Mouse (Mus musculus) adrenal gland, postnatal 4 days (tissue): ENCODE results near the gene Smarce1. TPM values are rescaled to one million over a fixed set of nuclear protein-coding genes. Genes with fewer than 3 reads are reported as not detected.

Experiments used
- DNase-seq, 2 experiments: peaks; one replicate each; pipeline ENCODE4 v3.0.0; 2021 to 2022; ENCODE audit warnings: low spot score in 2 of 2, mixed read lengths in 2 of 2
- total RNA-seq, 2 experiments: library from RNA; stranded (reverse); gene quantifications; 2 replicates each; pipeline ENCODE4 v1.2.3; 2021

Gene Smarce1
- total RNA-seq, 2 experiments from 2014 or later, result 99.6 to 106 TPM

DNA sequence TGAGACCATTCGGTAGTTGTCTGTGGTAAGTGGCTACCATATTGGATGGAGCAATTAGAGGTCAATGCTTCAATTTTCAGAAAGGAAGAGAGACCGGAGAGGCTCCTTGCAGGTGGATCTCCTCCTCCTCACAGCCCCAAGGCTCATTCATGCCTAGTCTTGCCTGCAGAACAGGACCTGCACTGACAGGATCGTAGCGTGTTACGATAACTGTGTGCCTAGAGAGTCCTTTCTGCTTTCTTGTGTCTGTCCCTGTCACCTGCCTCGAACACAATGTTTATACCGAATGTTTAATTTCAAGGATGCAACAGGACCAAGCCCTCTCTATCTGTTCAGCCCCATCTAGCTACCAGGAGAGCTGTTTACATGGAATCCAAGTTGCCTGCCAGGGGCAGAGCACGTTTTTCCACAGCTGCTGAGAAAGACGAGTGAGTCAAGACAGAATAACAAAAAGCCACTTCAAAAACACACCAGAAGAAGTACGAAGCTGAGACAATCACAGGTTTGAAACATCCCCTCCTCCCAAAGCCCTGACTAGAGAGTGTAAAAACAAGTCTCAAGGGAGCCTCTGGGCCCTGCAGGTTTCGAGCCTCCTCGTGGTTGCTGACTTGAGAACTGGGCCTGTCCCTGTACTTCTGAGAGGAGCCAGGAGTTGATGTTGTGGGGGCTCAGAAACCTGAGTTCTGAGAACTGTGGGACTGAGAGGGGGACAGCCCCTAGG lies 60.1 kb downstream of the Smarce1 start:
- DNase-seq, result no peak

DNA sequence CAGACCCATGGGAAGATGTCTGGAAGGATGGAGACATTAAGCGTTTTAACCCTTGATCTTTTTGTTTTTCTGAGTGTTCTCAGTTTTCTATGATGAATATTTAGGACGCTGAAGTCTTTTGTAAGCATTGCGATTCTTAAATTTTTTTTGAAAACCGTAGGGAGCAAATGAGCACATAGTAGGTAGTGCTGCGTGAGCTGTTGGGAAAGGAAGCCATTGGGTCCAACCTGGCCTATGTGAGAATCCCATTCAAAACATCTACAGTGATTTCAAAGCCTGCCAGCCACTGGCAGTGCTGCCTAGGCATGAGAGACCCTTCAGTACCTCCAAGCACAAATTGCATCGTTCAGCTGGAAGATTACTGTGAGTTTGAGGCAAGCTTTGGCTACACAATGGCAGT lies 60.8 kb downstream of the Smarce1 start:
- no peak for DNase-seq

- DNase-seq, result no peak
These were observed 61.4 kb downstream of the Smarce1 start for GRCm38 (mm10) chr11:99169438-99169837.

DNA sequence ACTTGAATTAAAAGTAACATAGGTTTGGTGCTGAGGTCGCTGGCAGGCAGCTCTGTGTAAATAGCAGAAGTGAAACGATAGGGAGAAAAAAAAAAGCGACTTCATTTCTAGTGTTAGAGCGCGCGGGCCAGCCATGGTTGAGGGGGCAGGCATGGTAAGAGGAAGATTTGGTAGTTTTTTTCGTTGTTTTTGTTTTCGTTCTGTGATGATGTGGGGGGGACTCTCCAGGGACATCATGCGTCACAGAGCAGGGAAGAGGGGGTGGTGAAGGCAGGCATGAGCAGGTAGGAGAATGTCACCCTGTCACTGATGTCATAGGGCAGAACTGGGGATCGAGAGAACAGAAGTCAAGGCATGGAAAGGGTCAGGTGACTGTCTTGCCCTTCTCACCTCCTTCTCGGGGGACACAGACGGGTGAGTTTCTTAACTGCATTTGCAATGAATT lies 62.8 kb downstream of the Smarce1 start:
- no peak for DNase-seq

- no peak for DNase-seq
These were observed 63.2 kb downstream of the Smarce1 start for GRCm38 (mm10) chr11:99167576-99167975.

DNA sequence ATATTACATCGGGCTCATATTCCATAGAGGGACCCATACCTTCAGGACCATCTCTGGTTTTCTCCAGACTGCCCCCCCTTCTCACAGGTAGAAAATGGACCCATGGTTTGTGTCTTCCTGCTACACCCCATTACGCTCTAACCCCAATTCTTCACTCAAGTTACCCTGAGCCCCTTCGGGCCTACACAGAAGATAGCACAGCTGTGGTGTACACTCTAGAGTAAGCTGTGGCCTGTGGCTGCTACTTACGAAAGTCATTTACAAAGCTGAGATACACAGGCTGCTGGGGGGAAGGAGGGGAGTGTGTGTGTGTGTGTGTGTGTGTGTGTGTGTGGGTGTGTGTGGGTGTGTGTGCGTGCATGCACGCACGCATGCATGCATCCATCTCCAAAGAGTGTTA lies 64.6 kb downstream of the Smarce1 start:
- no peak for DNase-seq

DNA sequence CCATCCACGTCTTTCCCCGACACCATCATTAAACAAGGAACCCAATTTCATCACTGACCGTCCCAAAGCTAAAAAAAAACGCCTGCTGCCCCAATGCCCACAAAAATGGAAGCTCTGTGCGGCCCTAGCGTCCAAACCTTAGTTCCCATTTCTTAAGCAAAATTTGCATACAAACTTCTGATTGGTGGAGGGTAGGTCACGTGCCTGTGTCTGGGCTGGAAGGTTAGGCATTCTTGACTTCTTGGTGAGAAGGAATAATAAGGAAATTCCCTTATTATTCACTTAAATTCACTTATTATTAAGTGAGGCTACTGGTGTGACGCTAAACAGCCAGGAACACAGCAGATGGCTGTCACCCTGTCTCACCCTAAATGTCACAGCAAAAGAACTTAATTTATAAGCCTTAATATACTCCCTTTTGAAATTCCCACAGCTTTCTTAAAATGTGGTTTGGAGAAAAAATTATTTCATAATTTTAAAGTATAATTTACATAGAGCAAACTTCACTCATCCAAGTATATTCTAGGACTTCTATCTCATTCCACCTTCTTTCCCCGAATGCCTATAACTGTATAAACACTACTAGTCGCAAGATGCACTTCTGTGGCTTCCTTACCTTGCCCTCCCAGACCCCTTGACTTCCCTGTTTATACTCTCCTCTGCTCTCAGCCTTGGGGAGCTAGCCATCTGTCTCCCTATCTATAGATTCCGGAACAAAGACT lies 65.6 kb downstream of the Smarce1 start:
- no peak for DNase-seq

- no peak for DNase-seq
These were observed 67.7 kb downstream of the Smarce1 start for GRCm38 (mm10) chr11:99162972-99163686.

- no peak for DNase-seq
These were observed 69.2 kb downstream of the Smarce1 start for GRCm38 (mm10) chr11:99161648-99162047.

GRCm38 (mm10) chr11:99160228-99160627 lies 70.6 kb downstream of the Smarce1 start:
- no peak for DNase-seq

Other genes with a start within 250 kb of the Smarce1 start
- gene Gjd3, start 248.0 kb downstream of the Smarce1 start, total RNA-seq, result 1 to 10 TPM in 1 of 2 experiments, under 1 TPM in 1; 0.50 to 1.0 TPM
- gene Top2a, start 206.8 kb downstream of the Smarce1 start, total RNA-seq, result 100 to 1,000 TPM in 1 of 2 experiments, 10 to 100 TPM in 1; 97.3 to 114 TPM
- gene Igfbp4, start 189.8 kb downstream of the Smarce1 start, total RNA-seq, result 100 to 1,000 TPM; 223 to 254 TPM
- under 1 TPM; 0.31 to 0.51 TPM for gene Tns4, start 141.7 kb downstream of the Smarce1 start, total RNA-seq
- gene Ccr7, start 75.9 kb downstream of the Smarce1 start, total RNA-seq, result under 1 TPM; 0.34 to 0.51 TPM
- 1 to 10 TPM; 1.2 to 1.9 TPM for gene Krt222, start 13.1 kb upstream of the Smarce1 start, total RNA-seq
- gene Krt24, start 54.2 kb upstream of the Smarce1 start, total RNA-seq, result not detected
- gene Krt25, start 91.9 kb upstream of the Smarce1 start, total RNA-seq, result not detected
- not detected for gene Krt26, start 106.9 kb upstream of the Smarce1 start, total RNA-seq
- gene Krt27, start 120.1 kb upstream of the Smarce1 start, total RNA-seq, result not detected
- under 1 TPM in 1 of 2 experiments, not detected in 1; 0.25 TPM for gene Krt28, start 143.9 kb upstream of the Smarce1 start, total RNA-seq
- gene Krt10, start 158.3 kb upstream of the Smarce1 start, total RNA-seq, result 1 to 10 TPM; 4.9 to 9.9 TPM
- gene Krt12, start 191.2 kb upstream of the Smarce1 start, total RNA-seq, result not detected
- 1 to 10 TPM; 2.4 to 2.7 TPM for gene Krt20, start 207.1 kb upstream of the Smarce1 start, total RNA-seq